Mouse (Mus musculus) retina, postnatal 1 day (tissue): ENCODE results near the gene Stra6.

Experiments used
- DNase-seq: peaks from one replicate; pipeline ENCODE4 v3.0.0-alpha.2; 2012

Gene Stra6

DNA sequence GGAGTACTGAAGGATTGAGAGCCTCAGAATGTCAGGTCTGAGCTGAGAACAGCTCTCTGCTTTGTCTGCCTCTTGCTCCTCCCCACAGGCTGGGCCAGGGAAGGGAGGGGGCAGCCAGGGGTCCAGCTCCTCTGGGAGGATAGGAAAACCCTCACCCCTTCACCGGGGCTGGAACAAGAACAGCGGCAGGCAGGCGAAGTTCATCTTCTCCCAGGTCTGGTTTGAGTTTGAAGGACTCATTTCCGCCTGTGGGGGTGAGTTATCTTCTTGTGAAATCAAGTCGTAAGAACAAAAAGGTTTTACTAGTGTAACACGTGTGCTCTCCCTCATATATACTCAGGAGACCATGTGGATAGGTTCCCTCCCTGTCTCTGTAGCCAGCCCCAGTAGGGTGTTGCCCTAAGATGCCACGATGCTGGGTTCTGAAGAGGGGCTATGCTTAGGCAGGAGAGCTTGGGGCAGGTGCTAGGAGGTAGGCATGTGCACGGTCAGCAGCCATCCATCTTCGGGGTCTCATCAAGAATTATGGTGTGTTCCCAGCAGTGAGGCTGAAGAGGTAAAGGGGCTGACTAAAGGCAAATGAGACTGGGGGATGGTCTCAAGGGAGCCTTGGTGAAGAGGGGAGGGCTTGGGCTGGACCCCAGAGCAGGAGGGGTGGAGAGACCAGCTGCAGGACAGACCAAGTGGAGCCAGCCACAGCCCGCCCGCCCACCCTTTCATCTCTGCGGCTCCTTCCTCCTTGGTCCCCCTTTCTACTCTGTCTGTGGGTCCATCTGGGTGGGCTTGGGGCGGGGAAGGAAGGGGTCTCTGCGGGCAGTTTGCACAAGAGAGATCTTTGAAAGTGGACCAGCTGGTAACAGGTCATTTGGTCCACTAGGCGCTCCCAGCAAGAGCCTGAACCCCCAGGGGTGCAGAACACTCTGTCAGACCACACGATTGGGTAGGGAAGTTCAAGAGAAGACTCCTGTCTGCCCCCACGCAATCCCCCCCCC lies 70.6 kb downstream of the Stra6 start:
- peak; percentile 58 for DNase-seq

DNA sequence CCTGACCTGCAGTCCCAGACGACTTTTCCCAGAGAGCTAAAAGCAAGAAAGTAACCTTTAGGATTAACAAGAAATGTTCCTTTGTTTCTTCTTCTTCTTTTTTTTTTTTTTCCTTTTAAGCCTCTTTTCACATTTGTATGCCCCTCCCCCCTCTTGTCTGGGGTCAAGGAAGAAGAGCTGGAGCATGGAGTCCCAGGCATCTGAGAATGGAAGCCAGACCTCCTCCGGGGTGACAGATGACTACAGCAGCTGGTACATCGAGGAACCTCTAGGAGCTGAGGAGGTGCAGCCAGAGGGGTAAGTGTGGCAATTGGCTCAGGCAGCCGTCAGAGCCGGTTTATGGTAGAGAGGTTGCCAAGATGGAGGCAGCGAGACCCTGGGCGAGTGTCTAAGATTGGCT lies 71.3 kb downstream of the Stra6 start:
- DNase-seq = no peak

DNA sequence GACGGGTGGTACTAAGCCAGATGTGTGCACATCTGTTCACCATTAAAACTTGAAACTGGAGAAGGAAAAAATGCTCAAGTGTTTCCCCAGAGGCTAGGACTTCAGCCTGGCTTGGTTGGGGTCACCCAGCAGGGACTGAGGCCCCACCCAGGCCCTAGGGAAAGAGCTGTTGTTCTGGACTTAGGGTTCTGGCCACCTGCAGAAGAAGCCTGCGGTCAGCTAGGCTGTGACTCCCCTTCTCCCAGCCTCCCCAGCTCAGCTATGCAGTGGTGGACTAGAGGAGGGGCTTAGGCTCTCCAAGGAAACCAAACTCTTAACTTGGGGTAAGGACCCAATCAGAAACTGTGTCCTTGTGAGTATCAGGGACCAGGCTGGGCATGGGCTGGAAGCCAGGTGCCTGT lies 72.3 kb downstream of the Stra6 start:
- DNase-seq = no peak

DNA sequence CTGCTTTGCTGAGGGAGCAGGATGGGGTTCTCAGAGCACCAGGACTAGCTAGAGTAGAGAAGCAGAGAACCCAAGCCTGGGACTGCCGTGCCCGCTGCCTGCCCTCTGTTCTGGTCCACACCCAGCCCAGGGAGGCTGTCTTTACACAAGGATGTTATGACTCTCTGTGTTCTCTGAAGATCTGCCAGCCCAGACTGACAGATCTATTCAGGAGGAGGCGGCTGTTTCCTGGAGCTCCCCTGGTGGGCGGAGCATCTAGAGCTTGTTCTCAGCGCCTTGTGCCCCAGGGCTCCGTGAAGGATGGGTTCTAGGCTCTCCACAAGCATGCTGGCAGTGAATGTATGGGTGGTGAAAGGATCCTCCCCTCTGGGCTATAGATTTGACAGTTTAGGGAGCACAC lies 76.4 kb downstream of the Stra6 start:
- DNase-seq = no peak

DNA sequence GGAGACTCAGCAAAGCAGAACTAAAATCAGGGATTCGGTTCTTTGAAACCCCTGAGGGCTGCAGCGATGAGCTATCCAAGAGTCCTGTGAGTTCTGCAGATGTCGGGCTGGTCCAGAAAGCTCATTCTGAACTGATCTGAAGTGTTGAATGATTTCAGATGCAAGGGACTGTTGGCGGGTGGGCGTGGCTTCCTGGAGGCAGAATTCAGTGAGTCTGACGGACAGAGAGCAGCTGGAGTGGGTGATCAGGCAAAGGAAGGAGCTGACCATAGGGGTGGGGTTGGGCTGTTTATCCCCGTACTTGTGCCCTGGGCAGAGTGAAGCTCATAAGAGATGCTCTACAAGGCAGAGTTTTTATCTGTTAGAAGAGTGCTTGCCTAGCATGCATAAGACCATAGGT lies 79.8 kb downstream of the Stra6 start:
- peak; percentile 57 for DNase-seq

DNA sequence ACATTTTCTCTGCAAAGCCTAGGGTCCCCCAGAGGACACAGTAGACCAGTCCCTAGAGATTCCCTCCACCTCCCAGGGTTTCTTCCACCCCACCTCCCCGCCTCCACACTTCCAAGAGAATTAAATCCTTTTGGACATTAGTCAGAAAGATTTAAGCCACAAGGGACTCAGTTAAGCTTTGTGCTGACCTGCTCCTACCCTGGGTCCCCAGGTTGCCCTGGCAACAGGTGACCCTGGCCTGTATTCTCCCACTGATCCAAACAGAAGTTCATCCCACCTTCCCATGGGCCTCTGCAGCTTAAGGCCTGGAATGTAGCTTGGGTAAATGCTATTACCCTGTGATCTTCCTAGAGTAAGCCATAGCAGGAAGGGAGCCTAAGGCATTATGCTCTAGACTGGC lies 81.1 kb downstream of the Stra6 start:
- DNase-seq = peak; percentile 84

DNA sequence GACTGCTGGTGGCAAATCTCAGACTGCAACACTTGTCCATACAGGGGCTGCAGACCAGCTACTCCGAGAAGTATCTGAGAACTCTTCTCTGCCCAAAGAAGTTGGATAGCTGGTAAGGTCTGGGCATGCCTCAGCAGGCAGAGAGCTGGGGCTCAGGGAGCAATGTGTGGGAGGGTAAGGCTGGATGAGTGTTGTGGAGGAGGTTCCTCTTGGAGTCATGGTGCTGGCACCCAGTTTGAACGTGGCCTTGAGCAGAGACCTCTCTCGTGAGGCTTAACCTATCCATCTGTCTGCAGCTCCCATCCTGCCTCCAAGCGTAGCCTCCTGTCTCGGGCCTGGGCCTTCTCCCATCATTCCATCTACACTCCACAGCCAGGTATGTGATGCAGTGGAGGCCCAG lies 81.8 kb downstream of the Stra6 start:
- DNase-seq = no peak

DNA sequence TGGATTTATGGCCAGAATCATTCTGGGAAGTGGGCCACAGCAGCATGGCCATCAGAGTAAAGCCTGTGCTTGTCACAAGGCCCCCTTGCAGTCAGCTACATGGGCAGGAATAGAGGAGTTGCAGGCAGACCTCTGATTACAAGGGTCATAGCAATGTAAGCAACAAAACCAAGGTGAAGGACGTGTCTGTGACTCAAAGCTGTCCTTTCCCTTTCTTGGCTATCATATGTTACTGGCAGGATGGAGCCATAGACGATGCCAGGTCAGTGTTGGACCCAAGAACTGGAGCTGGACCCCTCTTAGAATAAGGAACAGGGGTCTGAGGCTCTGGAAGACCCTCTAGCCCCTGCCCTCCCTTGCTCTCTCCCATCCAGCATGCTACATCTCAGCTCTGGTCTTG lies 85.2 kb downstream of the Stra6 start:
- no peak for DNase-seq

DNA sequence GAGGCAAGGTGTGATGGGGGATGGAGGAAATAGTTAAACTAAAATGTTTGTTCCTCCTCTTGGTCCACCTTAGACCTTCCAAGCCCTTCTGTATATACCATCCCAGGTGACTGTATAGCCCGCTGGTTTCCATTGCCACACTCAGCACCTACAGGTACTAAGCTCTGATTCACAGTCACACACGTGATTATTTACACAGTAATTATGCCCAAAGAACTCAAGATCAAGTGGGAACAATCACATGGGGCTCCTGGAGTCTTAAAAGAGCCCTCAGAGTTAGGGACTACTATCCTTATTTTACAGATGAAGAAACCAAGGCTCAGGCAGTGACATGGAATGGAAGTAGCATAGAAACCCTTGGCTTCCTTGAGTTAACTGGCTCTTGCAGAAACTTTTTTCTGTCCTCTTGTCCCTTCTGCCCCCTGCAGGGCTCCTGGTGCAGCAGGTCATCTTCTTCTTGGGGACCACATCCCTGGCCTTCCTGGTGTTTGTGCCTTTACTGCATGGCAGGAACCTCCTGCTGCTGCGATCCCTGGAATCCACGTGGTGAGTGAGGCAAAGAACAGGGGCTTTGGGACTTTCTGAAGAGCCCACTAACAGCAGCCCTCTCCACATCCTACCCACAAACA lies 87.3 kb downstream of the Stra6 start:
- DNase-seq = no peak

DNA sequence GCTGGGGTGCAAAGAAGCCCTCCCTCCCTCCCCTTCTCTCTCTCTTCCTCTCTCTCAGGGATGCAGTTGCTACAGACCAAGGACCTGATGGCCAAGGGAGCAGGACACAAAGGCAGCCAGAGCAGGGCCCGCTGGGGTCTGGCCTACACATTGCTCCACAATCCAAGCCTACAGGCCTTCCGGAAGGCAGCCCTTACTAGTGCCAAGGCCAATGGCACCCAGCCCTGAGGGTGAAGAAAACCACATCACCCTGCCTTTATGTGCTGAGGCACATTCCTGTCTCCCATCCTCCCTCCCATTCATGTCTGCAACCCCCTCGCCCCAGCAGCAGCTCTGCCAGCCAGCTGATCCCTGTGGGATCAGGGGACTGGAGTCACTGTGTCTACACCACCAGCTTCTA lies 89.5 kb downstream of the Stra6 start:
- DNase-seq = no peak

DNA sequence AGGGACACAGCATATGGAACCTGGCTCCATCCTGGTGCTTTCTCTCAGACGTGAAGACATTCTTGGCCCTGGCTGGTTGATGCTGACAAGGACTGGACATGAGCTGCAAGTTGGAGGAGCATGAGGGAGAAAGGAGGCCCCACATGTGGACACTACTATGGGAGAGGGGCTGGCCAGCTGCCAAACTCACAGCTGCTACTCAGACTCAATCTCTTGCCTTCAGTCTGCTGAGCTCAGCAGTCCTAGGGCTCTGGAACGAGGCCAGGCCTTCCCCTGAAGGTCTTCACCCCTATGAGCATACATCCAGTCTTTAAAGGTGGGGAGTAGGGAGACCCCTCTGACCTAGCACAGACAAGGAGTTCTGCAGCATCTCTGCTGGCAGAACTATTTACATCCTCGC lies 91.8 kb downstream of the Stra6 start:
- peak; percentile 81 for DNase-seq

DNA sequence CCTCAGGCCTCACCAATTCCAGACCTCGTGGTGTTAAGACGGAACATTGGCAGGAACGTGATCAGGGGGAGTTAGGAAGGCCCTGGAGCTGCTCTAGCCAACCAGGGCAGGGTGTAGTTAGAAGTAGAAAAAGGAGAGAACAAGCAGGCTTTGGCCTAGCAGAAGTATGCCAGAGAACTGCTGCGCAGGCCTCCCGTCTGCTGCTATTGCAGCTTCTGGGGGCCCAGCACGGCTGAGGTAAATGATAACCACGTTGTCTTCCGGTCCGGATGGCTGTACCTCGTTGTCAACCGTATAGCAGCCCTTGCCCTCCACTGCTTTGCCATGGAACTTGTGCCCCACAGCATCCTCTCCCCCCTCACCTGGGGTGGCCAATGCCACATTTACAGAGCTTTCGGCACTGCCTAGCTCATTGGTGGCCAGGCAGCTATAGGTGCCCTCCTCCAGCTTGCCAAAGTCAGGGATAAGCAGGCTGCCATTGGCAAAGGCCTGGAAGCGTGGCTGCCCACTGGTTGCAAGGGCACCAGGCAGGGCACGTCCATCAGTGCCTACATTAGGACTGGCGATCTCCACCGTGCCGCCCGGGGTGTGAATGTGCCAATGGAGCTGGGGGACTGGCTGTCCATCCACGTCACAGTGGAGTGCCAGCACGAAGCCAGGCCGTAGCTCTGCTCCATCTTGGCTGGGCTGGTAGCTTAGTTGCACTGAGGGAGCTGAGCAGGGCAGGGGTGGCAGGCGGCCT lies 93.4 kb downstream of the Stra6 start:
- DNase-seq = no peak

DNA sequence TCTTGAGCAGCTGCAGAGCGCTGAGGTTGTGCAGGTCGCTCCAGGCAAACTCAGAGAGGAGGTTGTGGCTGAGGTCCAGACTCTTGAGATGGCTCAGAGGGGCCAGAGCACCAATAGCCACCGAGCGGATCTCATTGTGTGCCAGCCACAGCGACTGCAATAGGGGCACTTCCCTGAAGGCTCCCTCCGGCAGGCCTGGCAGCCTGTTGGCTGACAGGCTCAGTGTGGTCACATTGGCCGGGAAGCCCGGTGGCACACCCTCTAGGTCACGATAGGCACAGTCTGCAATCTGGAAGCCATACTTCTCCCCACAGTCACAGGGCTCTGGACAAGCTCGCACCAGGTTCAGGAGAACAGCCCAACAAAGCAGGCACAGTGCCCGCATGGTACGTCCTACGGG lies 94.2 kb downstream of the Stra6 start:
- DNase-seq = no peak

DNA sequence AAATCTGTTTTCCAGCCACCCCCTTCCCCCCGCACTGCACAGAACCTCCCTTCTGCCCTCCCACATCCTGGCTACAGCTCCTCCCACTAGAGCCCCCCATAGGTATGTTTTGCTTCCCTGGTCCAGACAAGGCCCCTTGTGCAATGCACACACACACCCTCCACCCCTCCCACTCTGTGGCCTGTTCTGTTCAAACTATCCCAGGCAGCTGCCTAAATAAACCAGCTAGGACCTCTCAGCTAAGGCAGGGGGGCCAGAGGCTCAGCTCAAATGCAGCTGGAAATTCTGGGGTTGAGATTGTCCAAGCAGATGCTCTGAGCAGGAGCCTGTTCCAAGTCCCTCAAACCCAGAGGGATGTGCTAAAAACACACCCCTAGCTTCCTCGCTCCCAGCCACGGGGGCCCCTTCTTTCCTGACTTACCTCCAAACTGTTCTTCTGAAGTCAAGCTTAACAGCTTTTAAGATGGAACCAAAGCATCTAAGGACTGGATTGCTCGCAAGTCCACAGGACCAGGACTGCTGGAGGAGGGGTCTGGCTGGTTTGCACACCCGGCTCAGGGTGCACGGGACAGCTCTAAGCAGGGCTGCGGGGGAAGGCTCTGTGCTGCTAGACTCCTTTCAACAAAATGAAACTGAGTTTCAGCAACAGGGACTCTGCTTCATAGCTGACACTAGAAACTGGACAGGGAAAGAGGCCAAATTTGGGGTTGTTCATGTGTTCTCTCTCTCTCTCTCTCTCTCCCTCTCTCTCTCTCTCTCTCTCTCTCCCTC lies 95.1 kb downstream of the Stra6 start:
- no peak for DNase-seq

DNA sequence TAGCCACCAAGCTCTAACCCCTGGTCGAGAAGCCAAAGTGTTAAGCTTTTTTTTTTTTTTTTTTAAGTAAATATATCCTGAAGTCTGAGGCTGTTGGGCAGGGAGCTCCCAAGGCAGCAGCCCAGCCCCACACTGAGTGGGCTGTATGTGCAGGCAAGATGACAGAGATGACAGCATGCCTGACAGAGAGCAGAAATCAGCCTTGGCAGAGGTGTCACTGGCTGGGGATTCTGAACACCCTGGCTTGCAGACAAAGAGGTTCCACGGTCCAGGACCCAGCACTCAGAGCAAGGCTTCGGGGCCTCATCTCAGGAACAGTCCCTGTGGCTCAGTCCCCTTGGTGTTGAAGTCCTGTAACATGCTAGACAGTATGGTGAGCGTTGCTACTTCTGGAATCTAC lies 96.3 kb downstream of the Stra6 start:
- DNase-seq = no peak

DNA sequence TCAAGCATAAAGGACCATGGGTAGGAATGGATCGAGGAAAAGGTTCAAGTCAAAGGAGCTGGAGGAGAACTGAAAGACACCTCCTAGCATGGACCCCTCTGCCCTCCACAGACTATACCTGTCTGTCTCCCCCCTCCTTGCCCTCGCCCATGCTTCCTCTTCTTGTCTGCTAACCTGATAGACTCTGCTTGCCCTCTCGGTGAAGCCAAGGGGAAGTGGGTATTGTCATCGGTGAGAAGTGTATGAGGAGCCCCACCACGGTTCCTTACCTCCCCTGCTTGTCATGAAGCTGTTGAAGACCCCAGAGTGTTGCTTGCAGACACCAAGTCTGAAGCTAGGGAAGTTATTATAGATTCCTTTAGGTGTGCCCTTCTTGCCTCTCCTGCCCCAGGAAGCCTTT lies 96.7 kb downstream of the Stra6 start:
- DNase-seq = no peak

DNA sequence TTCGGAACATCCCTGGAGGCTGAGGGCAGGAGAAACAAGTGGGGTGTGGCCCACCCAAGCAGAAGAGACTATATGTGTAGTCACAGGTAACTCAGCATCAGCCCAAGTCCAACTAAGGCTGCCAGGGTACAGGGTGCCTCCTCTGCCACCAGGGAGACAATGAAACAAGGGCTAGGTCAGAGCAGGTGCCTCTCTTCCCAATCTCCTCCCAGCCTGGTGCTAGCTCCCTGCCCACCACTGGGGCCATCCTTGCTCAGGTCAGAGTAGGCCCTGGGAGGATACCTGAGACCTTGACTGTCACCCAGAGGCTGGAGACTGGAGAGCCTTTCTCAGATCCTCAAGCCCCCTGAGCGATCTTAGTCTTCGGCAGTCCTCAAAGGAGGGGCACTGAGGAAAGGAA lies 98.6 kb downstream of the Stra6 start:
- DNase-seq = no peak

DNA sequence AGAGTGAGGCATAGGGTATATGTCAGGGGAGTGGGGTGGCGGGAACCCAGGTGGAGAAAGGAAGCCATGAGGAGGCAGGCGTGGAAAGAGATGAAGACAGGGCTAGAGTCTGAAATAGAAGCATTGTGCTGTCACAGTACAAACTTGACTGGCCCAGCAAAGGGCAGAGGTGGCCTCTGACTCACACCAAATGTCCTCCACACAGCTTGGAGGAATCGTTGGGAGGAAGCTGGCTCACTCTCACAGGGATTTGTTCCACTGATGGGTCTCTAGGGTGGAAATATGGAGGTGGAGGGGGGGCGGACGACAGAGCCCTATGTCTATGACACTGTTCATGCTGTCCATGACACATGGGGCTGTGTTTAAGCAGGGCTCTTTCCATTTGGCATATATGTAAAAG lies 99.6 kb downstream of the Stra6 start:
- DNase-seq = no peak

DNA sequence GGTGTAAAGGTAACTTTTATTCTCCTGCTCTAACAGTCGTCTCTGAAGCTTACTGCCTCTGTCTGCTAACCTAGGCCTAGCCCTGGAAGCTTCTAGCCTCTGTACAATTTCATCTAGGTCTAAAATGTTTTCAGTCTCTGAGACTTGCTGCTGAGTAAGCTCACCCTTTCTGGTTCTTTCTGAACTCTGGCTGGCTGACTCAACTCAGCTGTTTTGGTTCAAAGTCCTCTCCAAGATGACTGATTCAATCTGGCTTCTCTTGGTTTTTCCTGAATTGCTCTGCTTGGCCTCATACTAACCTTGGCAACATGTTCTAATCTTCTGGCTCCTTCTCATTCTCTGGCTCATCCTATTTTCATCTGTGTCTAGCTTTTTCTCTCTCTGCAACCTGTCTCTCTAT lies 102.2 kb downstream of the Stra6 start:
- no peak for DNase-seq

DNA sequence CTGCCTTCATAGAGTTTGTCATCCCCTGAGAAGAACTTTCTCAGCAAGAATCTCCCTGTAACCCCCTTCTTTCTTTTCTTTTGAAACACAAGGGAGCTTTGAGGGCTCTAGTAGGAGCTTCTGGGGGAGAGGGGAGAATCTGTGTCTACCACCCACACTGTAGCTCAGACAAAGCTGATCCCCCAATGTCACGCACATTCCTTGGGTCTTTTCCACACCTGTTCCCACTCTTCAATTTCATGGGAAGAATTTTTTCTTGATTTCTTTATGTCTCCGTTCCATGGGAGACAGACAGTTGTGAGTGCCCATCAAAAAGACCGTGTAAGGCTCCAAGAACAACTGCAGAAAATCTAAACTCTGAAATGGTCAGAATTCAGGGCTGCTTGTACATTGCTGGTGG lies 105.3 kb downstream of the Stra6 start:
- DNase-seq = no peak

DNA sequence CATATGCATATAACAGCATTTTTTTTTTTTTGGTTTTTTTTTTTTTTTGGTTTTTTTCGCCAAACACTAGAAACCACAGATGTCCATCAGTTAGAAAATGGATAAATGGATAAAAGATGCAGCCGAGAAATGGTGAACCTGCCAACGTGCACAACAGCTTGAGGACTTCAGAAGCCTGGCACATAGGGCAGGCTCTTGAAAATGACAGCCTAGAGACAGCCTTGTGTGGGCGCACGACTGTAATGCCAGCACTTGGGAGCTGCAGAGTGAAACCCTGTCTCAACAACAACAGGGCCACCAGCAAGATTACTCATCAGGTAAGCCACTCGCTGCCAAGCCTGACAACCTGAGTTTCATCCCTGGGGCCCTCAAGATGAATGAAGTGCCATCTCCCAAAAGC lies 105.8 kb downstream of the Stra6 start:
- no peak for DNase-seq

DNA sequence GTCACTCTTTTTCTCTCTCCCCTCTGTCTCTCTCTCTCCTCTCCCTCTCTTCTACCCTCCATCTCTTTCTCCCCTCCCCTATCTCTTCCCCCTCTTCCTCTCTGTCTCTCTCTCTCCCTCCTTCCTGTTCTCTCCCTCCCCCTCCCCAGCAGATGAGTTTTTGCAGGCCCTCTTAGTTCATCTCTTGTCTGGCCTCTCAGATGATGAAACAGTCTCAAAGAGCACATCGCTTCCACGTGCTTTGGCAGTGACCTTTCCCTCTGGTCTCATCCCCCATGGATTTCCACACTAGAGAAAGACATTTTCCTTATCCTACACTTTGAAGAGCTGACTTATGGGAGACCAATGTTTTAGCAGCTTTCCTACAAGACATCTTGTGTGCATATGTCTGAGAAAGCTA lies 109.3 kb downstream of the Stra6 start:
- no peak for DNase-seq

DNA sequence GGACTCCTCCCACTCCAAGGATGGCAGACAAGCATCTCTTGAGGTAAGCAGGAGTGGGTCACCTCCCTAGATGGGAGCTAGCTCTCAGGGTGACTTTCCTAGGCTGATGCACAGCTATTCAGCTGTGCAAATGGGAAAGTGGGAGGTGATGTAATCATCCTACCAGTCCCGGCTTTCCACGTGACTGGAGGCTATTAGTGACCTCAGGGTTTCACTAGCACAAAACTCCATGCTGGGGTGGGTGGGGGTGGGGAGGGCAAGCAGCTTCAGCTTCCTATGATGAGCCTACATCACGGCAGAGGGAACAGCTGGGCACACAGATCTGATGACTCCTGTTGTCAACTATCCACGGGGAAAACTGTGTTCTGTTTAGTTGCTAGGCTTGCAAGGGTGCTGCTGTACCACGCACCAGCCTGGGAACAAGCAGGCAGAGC lies 111.2 kb downstream of the Stra6 start:
- peak; percentile 80 for DNase-seq
